Mouse (Mus musculus) monocyte, adult 5-6 weeks (primary cell): ENCODE data around the gene Dab2ip. TPM values are rescaled to one million over a fixed set of nuclear protein-coding genes. Genes with fewer than 3 reads are reported as not detected.

Experiments
- ATAC-seq: fragments of 153-309, 156-312 bp; replicated peaks from 2 replicates; pipeline ENCODE4 v1.8.0; 2017; ENCODE audit warnings: mild to moderate bottlenecking; ENCODE audit not compliant: low TSS enrichment, insufficient number of reproducible peaks, severe bottlenecking, poor library complexity, low FRiP score
- total RNA-seq: library from RNA; stranded (forward); fragments of 200-1000, 200-491, 200-594 nt; gene quantifications from 3 replicates; pipeline ENCODE4 v1.2.3, GENCODE M21; 2017

Dab2ip gene
- 4.6 to 23.2 TPM (median 5.5 TPM) in 3 replicates for total RNA-seq

DNA sequence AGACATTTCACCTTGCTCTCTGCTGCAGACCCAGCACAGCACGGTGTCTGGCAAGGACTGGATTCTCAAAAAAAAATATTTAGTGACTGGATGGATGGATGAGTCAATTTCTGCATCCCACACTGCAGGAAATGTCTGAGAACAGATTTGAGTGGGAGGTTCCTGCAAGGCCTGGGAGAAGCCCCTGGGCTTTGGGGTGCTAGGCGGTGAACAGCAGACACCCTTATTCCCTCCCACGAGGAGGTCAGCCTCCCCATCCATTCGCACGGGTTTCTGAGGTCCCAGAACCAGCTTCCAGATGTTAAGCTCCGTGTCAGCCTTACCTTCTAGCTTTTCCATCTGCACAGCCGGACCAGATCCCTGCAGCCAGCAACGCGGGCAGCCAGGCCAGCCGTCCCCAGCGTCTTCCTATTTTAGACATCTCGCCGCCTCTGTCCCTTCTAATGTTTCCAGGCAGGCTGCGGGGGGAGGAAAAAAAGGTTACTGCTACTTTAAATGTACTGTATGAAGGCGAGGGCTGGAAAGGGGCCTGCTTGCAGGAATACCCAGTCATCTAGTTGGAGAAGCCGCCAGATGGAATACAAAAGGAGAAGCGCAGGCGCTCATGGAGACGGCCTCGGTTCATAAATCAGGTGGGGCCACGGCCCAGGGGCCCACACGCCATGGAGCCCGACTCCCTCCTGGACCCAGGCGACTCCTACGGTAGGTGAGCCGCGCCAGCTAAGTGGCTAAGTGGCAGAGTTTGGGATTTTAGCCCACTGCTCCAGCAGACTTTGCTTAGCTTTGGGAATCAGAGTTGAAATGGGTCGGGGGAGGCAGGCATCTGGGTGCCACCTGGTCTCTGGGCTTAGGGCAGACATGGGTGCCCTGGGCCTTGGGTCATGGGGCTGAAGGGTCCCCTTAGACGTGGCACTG, at the start of gene Dab2ip:
Dab2ip (plus strand) TSS at position 356 of the 915 bp plus-strand sequence.
- ATAC-seq: no peak

DNA sequence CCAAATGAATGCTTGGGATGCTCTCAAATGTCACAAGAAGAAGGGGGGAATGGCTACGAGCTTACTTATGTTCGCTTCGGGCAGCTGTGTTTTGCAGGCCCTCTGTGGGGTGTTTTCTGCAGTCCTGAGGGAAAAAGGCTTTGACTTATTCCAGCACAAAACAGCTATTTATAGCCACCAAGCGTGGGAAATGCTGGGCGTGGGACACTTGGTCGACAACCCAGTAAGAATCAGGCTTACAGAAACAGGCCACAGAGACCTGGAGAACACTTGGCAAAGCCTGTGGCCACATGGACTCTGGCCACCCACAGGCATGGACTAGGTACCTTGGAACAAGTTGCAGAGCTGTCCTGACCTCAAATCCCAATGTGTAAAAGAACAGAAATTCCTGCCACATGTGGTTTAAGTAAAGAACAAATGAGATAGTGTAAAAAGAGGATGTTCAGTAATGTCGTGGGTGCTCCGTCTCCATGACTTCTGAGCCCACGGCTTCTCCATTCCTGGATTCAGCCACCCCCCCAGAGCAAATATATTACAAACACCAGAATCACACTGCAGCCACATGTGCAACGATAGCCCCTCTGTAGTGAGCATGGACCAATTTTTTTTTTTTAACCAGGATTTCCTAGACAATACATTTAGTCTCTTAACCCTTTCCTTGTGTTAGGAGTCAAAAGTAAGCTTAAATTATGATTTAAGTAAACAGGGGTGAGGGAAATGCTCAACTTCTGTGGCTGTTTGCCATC, 49.3 kb upstream of the Dab2ip start:
- no peak for ATAC-seq

DNA sequence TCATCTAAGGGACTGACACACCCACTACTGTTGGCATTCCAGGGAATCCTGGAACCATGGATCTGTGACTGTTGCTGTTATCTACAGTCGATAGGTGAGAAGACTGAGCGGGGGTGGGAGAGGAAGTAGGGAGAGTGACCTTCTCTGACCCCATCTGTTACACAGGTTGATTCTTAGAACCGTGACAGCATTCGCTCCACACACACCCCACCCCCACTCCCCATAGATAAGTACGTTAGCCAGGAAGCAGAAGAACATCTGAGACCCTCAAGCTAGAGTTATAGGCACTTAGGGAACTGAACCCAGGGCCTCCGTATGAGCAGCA, 48.8 kb upstream of the Dab2ip start:
- ATAC-seq: no peak

DNA sequence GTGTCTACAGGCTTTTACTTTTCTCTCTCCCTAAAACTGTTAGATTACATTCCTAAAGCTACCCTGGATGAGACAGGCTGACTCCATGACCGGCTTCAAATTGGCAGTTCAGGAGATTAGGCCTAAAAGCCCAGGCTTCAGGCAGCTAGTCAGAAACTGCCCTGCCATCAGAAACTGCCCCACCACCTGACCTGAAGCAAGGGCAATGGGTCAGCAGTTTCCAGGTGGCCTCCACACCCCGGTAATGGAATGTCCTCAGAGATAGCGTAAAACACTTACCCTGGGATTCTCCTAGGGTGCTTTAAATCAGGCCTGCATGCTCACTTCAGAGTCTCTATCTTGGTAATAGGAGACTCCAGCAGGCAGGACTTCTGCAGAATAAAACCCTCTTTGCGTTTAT, 48.2 kb upstream of the Dab2ip start:
- ATAC-seq: no peak

DNA sequence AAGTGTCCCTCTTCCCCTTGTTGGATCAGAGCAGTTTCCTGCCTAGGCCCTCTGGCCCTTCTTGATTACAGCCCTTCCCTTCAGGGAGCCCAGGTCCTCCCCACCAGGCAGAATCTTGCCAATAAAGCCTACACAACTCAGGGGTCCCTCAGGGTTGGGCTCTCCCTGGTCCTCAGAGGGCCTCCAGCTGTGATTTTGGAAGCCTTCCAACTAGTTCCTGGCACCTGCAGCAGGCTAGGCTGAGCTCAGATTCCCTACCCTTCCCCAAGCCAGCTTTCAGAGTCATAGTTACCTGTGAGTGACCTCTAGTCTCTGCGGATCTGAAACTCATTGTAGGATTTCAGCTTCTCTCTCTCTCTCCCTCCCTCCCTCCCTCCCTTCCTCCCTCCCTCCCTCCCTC, 47.1 kb upstream of the Dab2ip start:
- no peak for ATAC-seq

DNA sequence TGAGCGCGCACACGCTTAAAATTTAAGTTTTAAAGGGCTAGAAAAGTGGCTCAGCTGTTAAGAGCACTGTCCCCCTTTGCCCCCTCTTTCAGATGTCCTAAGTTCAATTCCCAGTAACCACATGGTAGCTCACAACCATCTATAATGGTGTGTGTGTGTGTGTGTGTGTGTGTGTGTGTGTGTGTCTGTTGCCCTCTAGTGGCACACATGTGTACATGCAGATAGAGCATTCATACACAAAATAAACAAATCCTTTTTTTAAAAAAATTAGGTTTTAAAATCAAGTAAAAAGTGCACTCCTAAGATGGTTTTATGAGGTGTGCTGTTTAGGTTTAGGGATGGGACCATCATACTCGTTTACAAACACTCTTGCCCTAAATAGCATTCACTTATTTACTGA, 45.8 kb upstream of the Dab2ip start:
- ATAC-seq: no peak

DNA sequence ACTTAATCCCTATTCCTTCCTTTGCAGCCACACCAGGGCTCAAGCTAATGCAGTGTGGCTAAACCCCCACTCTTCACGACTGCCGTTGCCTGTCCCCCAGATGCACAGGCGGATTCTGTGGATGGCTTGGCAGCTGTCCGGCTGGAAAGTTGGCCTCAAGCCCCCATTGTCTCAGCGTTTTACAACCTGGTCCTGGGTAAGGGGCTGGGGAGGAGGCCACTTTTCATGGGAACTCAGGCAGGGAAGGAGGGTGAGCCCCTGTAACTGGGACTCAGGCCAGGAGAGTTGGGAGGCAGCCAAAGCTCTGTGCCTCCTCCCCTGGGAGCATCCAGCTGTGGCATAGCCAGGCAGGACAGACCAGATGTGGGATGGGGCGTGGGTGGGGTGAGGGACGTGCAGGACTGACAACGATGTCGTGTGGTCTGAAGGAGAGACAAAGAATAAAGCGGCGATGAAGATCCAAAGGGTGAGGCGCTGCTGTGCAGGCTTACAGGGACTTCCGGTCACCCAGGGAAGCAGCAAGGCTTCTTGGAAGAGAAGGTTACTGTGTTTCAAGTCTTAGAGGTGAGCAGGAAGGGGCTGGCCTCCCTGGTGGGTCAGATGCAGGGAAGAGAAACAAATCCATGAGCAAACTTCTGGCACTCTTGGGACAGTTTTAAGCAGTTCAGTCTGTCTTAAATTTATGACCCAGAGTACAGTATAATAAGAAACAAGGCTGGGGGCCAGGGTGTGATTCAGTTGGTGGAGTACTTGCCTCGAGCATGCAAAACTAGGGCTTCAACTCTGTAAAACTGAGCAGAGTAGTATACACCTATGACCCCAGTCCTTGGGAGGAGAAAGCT, 43.8 kb upstream of the Dab2ip start:
- ATAC-seq: no peak

DNA sequence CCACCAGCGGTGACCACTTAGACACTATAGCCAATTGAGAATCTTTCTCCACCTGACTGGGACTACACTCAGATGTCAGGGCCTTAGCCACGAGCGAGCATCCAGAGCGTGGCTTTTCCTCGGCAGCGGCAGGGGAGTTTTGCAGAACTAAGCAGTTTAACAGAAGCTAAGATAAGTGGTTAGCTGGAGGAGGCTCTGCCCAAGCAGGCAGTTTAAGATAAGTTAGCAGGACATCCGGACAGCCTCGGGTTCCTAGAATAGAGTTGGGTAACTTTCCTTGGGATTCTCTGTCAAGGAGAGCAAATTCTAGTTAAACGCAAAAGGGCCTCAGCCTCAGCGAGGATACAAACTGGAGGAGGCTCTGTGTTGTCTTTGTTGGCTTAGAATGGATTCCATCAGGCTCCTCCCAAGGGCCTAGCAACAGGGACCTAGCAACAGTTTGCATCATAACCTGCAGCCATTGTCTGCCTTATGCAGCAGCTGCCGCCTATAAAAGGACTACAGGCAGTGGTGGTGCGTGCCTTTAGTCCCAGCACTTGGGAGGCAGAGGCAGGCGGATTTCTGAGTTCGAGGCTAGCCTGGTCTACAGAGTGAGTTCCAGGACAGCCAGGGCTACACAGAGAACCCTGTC, 31.3 kb upstream of the Dab2ip start:
- no peak for ATAC-seq

DNA sequence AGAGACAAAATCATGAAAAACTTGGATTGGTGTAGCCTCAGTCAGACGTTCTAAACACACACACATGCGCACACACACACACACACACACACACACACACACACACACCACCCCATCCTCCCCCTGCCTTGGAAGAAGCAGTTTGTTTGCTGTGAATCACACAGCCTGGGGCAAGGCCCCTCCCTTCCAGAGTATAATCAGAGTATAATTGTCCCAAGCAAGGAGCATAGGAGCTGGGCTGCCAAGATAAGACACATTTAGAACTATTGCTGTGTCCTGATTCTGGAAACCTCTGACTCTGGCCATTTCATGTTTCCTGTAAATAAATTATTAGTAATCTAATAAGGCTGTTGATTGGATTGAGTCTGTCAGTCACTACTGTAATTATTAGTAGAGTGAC, 29.0 kb upstream of the Dab2ip start:
- no peak for ATAC-seq

DNA sequence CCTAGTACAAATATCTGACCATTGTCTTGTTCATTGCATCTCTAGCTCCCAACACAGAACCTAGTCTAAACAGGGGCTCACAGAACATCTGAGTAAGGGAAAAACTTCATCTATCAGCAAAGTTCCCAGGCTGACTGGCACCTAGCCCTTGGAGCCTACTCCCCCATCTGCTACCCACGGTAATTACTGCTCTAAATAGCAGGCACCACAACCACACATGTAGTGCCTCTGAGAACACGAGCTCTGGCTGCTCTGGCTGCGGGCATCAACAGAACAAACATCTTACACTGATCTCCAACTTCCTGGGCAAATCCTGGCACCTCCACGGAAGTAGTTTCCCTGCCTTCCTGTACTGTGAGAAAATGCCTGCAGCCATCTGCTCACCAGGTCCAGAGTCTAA, 28.2 kb upstream of the Dab2ip start:
- ATAC-seq: no peak

DNA sequence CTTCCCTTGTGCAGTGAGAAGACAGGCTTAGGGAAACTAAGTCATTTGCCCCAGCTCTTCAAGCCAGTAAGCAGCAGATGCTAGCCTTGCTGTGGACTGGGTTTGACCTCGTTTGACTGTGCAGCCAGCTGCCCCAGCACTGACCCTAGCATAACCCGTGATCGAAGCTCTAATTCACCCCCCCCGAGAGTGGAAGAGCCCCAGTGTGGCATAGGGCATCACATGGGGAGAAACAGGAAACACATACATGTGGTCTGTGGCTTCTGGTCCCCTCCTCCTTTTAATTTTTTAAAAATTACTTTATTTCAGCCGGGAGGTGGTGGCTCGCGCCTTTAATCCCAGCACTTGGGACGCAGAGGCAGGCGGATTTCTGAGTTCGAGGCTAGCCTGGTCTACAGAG, 27.3 kb upstream of the Dab2ip start:
- ATAC-seq: no peak

DNA sequence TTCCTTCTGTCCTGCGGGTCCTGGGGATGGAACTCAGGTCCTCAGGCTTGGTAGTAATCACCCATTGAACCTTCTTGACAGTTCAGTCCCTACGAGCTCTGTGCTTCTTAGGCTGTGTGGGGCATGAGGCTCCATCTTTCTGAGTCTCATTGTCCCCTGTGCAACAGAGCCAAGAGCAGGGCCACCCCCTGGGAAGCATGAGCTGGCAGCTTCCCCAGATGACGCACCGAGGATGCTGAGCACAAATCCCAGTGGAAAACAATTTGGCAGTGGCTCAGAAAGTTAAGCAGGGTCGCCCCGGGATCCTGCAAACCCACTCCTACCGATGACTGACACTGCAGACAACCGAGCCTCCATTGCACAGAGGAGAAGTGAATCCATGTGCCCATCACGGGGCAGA, 24.4 kb upstream of the Dab2ip start:
- no peak for ATAC-seq

DNA sequence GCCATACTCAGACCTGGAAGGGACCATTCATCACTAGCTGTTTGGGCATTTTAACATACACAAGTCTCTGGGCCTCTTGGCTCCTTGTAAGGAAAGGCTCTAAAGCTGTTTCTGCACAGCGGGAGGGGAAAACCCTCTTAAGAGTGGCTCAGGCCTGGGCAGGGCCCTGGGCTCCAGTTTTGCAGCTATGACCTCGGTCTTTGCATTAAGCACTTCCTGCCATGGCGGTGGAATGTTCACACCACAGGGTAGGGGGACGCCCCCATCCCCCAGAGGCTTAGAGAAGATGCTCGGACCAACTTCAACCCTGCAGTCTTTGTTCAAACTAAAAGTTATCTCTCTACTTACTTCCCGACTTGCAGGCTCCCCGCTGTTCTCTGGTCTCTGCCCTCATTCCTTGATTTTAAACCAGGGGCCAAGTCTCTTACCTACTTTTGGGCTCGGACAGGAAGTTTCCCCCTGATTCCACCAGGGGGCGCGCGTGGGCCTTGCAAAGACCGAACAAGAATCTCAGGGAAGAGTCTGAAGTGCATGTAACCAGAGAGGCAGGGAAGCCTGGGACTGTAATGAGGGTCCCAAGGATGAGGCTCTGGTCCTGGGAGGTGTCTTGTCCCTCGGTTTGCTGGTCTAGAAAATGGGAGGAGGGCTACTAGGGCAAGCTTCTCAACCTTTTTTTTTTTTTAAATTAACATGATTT, 18.6 kb upstream of the Dab2ip start:
- ATAC-seq: peak; percentile 62; the same call in 1 of the 2 replicates

DNA sequence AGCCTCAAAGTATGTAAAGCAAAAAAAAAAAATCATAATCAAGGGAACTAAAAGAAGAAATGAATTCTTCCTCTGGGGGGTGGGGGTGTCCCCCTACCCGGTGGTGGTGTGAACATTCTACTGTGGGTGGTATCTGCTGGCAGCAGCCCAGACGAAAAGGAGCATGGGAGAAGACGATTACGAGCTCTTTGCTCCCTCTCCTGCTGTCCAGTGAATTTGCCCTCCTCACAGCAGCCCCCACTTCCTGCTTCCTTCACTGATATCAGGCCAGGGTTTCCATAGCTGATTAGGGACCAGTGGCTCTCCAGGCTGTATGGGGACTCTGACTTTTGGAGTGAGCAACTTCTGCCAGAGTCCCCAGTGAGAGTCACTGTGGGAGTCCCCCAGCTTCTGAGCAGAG, 17.3 kb upstream of the Dab2ip start:
- no peak for ATAC-seq

DNA sequence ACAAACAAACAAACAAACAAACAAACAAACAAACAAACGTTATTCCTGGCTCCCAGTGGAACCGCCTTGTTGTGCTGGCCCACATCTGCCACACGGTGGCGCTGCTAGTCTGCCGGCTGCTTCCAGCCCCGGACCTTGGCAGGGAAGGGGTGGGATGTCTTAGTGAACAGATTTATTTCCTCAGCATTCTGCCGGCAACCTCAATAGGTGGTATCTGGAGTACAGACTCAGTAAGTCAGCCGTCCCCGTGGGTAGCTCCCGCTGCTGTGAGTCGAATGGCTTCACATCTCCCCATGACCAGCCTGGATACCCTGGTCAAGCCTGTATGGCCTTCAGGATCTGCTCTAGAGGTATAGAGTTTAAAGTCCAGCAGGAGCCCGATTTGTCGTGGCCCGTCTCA, 13.3 kb upstream of the Dab2ip start:
- no peak for ATAC-seq

DNA sequence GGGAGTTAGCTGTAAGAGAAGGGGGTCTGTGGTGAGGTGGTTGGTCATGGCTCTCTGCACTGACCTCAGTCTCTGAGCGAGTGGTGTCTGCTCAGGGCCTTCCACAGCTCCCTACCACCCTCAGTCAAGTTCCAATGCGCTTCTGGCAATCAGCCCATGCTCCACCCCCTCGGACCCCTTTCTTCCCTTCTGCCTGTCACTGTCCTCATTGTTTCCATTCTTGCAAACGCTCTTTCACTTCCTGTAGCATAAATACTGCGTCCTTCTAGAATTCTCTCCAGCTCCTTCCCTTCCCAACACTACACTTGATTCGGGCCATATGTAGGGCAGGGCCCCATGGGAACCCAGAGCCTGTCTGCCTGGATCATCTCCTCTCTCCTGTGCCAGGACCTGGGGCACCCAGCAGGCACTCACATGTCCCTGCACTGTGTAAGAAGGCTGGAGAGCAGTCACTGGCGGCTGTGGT, 12.9 kb upstream of the Dab2ip start:
- ATAC-seq: no peak

DNA sequence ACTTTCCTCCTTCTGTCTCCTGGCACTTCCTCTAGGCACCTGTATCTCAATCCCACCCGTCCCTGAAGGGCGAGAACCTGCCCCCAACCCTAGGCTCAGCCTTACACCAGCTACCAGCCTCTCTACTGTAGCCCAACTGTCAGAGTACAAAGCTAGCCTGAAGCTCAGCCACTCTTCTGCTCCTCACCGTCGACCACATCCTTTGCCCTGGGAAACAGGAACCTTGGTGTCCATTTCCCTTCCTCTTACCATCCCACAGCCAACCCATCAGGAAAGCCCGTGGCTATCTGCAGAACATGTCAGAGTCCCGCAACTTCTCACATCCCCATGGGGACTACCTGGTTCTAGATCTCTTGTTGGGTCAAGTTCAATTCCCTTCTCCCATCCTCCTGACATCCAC, 11.6 kb upstream of the Dab2ip start:
- ATAC-seq: no peak

DNA sequence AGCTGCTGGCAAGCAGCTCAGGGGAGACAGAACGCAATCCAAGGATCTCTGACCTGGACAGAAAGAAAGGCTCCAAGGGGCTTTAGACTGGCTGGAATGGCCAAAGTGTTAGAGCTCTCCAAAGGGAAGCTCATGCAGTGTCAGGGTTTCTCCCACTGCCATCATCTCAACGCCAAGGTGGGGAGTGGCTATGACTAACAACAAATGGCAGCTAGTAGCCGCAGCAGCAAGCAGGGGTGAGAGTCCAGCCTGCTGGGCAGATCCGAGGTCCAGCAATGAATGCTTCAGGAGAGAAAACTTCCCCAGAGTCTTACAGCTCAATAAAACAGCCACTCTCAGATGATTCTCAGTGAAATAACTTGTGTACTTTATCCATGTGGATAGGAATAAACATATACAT, 8.9 kb upstream of the Dab2ip start:
- ATAC-seq: no peak
